Mouse (Mus musculus): ENCODE measurements around the gene Lamtor4. TPM values are rescaled to one million over a fixed set of nuclear protein-coding genes. Genes with fewer than 3 reads are reported as not detected.

Gene Lamtor4
- total RNA-seq, 1 experiment: 87.2 TPM

DNA sequence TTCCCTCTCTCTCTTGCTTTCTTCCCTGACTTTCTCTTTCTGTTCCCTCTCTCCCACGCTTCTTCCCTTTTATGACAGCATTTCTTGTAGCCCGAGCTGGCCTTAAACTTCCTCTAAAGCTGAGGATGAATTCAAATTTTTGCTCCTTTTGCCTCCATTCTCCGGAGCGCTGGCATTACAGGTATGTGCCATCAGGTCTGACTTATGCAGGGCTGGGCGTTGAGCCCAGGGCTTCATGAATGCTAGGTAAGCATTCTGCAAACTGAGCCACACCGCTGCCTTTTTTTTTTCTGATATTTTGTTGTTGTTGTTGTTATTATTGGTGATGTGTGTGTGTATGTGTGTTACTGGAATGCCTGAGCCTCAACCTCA lies 8.9 kb downstream of the Lamtor4 start:
- DNase-seq (ENCODE audit: low read depth, low spot score): no peak
- H3K4me1 ChIP-seq (ENCODE audit: control insufficient read depth in 2 of 2, insufficient read depth in 2 of 2, low read length in 2 of 2, poor library complexity in 1 of 2): peaks cover 0 to 3% of the 10 kb centered on the region in 2 experiments; a peak in 1 of 4 replicates
- no peak overlapping the region for H3K27ac ChIP-seq (ENCODE audit: insufficient read depth, low read depth, low read length, poor library complexity, severe bottlenecking)
- H3K4me3 ChIP-seq (ENCODE audit: insufficient read depth in 1 of 2, low read depth in 1 of 2, low read length in 2 of 2, poor library complexity in 1 of 2, severe bottlenecking in 1 of 2): peak overlapping the region; percentile 96 to 97
- in situ Hi-C loops (cut with MboI; ENCODE audit: low sequenced_read_pairs in 2 of 2, unreplicated experiment in 2 of 2): no loop called here
- no peaks in the 10 kb centered on the region for H3K9me3 ChIP-seq (ENCODE audit: control insufficient read depth, insufficient read depth, low read depth, low read length)
- TF ChIP-seq ZNF384 (IDR thresholded peaks at IDR 0.05; ENCODE audit: low read depth, low read length) (no peak), HCFC1 (IDR thresholded peaks at IDR 0.05; ENCODE audit: borderline replicate concordance, insufficient read depth, low read length) (no peak), MAFK (IDR thresholded peaks at IDR 0.05; ENCODE audit: insufficient read depth, low read depth, low read length) (no peak), ZC3H11A (IDR thresholded peaks at IDR 0.05; ENCODE audit: borderline replicate concordance, low read depth, low read length) (no peak), CHD2 (IDR thresholded peaks at IDR 0.05; ENCODE audit: low read depth, low read length) (no peak)
- H3K36me3 ChIP-seq (ENCODE audit: control insufficient read depth, insufficient read depth, low read length, poor library complexity, severe bottlenecking): peaks cover 23% of the 10 kb centered on the region
- H3K9ac ChIP-seq (ENCODE audit: insufficient read depth, low read depth, low read length, poor library complexity, severe bottlenecking): peak overlapping the region; percentile 83; the same call in 1 of the 2 replicates

- DNase-seq (ENCODE audit: low read depth, low spot score): no peak
- Histone ChIP-seq H3K36me3 (ENCODE audit: control insufficient read depth, insufficient read depth, low read length, poor library complexity, severe bottlenecking) (peaks cover 12% of the 10 kb centered on the region; the same call in 1 of the 2 replicates), H3K4me3 (ENCODE audit: insufficient read depth in 1 of 2, low read depth in 1 of 2, low read length in 2 of 2, poor library complexity in 1 of 2, severe bottlenecking in 1 of 2) (no peak overlapping the region), H3K9me3 (ENCODE audit: control insufficient read depth, insufficient read depth, low read depth, low read length) (no peaks in the 10 kb centered on the region), H3K9ac (ENCODE audit: insufficient read depth, low read depth, low read length, poor library complexity, severe bottlenecking) (no peak overlapping the region), H3K27ac (ENCODE audit: insufficient read depth, low read depth, low read length, poor library complexity, severe bottlenecking) (no peak overlapping the region), H3K4me1 (ENCODE audit: control insufficient read depth in 2 of 2, insufficient read depth in 2 of 2, low read length in 2 of 2, poor library complexity in 1 of 2) (peaks cover 0 to 3% of the 10 kb centered on the region in 2 experiments; a peak in 1 of 4 replicates)
- no peak for TF ChIP-seq MAFK (IDR thresholded peaks at IDR 0.05; ENCODE audit: insufficient read depth, low read depth, low read length)
- TF ChIP-seq ZC3H11A (IDR thresholded peaks at IDR 0.05; ENCODE audit: borderline replicate concordance, low read depth, low read length): no peak
- TF ChIP-seq ZNF384 (IDR thresholded peaks at IDR 0.05; ENCODE audit: low read depth, low read length): no peak
- TF ChIP-seq HCFC1 (IDR thresholded peaks at IDR 0.05; ENCODE audit: borderline replicate concordance, insufficient read depth, low read length): no peak
- no peak for TF ChIP-seq CHD2 (IDR thresholded peaks at IDR 0.05; ENCODE audit: low read depth, low read length)
- in situ Hi-C loops (cut with MboI; ENCODE audit: low sequenced_read_pairs in 2 of 2, unreplicated experiment in 2 of 2): no loop called here
Measured at GRCm38 (mm10) chr5:138265712-138266111, 10.4 kb downstream of the Lamtor4 start.

DNA sequence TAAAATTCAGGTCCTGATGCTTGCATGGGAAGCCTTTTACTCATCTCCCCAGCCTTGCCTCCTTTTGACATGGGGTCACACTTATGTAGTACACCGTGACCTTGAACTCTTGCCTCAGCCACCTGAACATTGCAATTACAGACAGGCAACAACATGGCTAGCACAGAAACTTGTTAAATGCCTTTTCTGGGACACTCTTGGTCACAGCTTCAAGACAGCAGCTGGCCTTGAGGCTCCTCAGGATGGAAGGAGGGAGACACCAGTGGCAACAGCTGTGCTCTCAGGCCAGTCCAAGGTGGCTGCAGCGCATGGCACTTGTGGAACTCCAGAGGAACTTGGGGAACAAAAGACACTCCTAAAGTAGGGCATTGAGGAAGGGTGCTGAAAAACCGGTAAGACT lies 11.8 kb downstream of the Lamtor4 start:
- Histone ChIP-seq H3K9me3 (ENCODE audit: control insufficient read depth, insufficient read depth, low read depth, low read length) (no peaks in the 10 kb centered on the region), H3K27ac (ENCODE audit: insufficient read depth, low read depth, low read length, poor library complexity, severe bottlenecking) (no peak overlapping the region), H3K9ac (ENCODE audit: insufficient read depth, low read depth, low read length, poor library complexity, severe bottlenecking) (no peak overlapping the region), H3K4me1 (ENCODE audit: control insufficient read depth in 2 of 2, insufficient read depth in 2 of 2, low read length in 2 of 2, poor library complexity in 1 of 2) (peaks cover 0 to 3% of the 10 kb centered on the region in 2 experiments; a peak in 1 of 4 replicates), H3K4me3 (ENCODE audit: insufficient read depth in 1 of 2, low read depth in 1 of 2, low read length in 2 of 2, poor library complexity in 1 of 2, severe bottlenecking in 1 of 2) (no peak overlapping the region), H3K36me3 (ENCODE audit: control insufficient read depth, insufficient read depth, low read length, poor library complexity, severe bottlenecking) (peaks cover 1% of the 10 kb centered on the region; the same call in 1 of the 2 replicates)
- DNase-seq (ENCODE audit: low read depth, low spot score): no peak
- in situ Hi-C loops (cut with MboI; ENCODE audit: low sequenced_read_pairs in 2 of 2, unreplicated experiment in 2 of 2): no loop called here
- TF ChIP-seq ZNF384 (IDR thresholded peaks at IDR 0.05; ENCODE audit: low read depth, low read length): no peak
- TF ChIP-seq HCFC1 (IDR thresholded peaks at IDR 0.05; ENCODE audit: borderline replicate concordance, insufficient read depth, low read length): no peak

DNA sequence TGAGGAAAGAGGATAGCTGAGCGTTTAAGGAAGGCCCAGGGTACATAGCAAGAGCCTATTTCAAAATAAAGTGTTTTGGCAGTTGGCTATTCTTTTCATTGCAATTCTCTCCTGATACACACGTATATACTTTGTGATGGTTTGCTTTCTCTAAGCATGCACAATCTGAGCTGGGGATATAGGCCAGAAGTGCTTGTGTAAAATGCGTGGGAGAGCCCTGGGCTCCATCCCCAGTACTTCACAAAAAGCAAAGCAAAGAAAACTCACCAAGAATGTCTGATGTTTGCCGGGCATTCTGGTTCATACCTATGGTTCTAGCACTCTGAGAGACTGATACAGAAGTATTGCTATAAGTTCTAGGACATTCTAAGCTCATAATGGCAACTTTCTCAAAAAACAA lies 13.7 kb downstream of the Lamtor4 start:
- no peak for TF ChIP-seq ZNF384 (IDR thresholded peaks at IDR 0.05; ENCODE audit: low read depth, low read length)
- no peak for TF ChIP-seq CHD2 (IDR thresholded peaks at IDR 0.05; ENCODE audit: low read depth, low read length)
- no peak for TF ChIP-seq ZC3H11A (IDR thresholded peaks at IDR 0.05; ENCODE audit: borderline replicate concordance, low read depth, low read length)
- no peak for TF ChIP-seq MAFK (IDR thresholded peaks at IDR 0.05; ENCODE audit: insufficient read depth, low read depth, low read length)
- TF ChIP-seq HCFC1 (IDR thresholded peaks at IDR 0.05; ENCODE audit: borderline replicate concordance, insufficient read depth, low read length): no peak
- in situ Hi-C loops (cut with MboI; ENCODE audit: low sequenced_read_pairs in 2 of 2, unreplicated experiment in 2 of 2): no loop called here
- Histone ChIP-seq H3K4me1 (ENCODE audit: control insufficient read depth in 2 of 2, insufficient read depth in 2 of 2, low read length in 2 of 2, poor library complexity in 1 of 2) (no peaks in the 10 kb centered on the region), H3K4me3 (ENCODE audit: insufficient read depth in 1 of 2, low read depth in 1 of 2, low read length in 2 of 2, poor library complexity in 1 of 2, severe bottlenecking in 1 of 2) (no peak overlapping the region), H3K27ac (ENCODE audit: insufficient read depth, low read depth, low read length, poor library complexity, severe bottlenecking) (no peak overlapping the region), H3K9me3 (ENCODE audit: control insufficient read depth, insufficient read depth, low read depth, low read length) (no peaks in the 10 kb centered on the region), H3K36me3 (ENCODE audit: control insufficient read depth, insufficient read depth, low read length, poor library complexity, severe bottlenecking) (no peaks in the 10 kb centered on the region; the same call in 1 of the 2 replicates), H3K9ac (ENCODE audit: insufficient read depth, low read depth, low read length, poor library complexity, severe bottlenecking) (no peak overlapping the region)
- no peak for DNase-seq (ENCODE audit: low read depth, low spot score)

DNA sequence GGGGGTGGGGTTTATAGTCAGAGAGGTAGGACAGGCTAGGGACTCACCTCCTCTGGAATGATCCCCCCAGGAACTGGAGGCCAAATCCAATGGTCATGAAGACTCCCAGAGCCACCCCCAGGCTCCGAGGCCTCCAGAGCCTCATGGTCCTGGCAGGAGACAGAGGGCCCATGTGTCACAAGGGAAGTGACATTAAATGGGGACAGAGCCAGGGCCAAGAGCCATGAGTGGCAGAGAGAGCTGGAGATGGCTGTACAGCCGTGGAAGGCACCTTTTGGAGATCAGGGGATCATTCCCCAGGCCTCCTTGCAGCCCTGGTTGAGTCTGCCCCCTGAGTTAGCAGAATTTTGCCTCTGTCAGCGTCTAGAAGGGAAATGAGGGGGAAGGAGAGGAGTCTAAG lies 15.9 kb downstream of the Lamtor4 start:
- in situ Hi-C loops (cut with MboI; ENCODE audit: low sequenced_read_pairs in 2 of 2, unreplicated experiment in 2 of 2): no loop called here
- Histone ChIP-seq H3K36me3 (ENCODE audit: control insufficient read depth, insufficient read depth, low read length, poor library complexity, severe bottlenecking) (no peaks in the 10 kb centered on the region), H3K27ac (ENCODE audit: insufficient read depth, low read depth, low read length, poor library complexity, severe bottlenecking) (no peak overlapping the region), H3K4me1 (ENCODE audit: control insufficient read depth in 2 of 2, insufficient read depth in 2 of 2, low read length in 2 of 2, poor library complexity in 1 of 2) (peaks cover 2 to 4% of the 10 kb centered on the region in 2 experiments; a peak in 2 of 4 replicates), H3K4me3 (ENCODE audit: insufficient read depth in 1 of 2, low read depth in 1 of 2, low read length in 2 of 2, poor library complexity in 1 of 2, severe bottlenecking in 1 of 2) (no peak overlapping the region), H3K9ac (ENCODE audit: insufficient read depth, low read depth, low read length, poor library complexity, severe bottlenecking) (no peak overlapping the region), H3K9me3 (ENCODE audit: control insufficient read depth, insufficient read depth, low read depth, low read length) (no peaks in the 10 kb centered on the region)
- TF ChIP-seq CHD2 (IDR thresholded peaks at IDR 0.05; ENCODE audit: low read depth, low read length): no peak
- no peak for TF ChIP-seq ZC3H11A (IDR thresholded peaks at IDR 0.05; ENCODE audit: borderline replicate concordance, low read depth, low read length)
- no peak for DNase-seq (ENCODE audit: low read depth, low spot score)
